Mouse (Mus musculus) lung, adult 2 months (tissue): ENCODE measurements around the gene Hoxc5.

Experiments
- CTCF ChIP-seq: fragments of 200-500 bp; IDR thresholded peaks from 2 replicates; pipeline ENCODE4 v1.5.1; 2011; ENCODE audit warnings: mild to moderate bottlenecking, low read length, control low read depth; ENCODE audit not compliant: insufficient read depth
- POLR2A ChIP-seq: fragments of 200-500 bp; IDR thresholded peaks from 2 replicates; pipeline ENCODE4 v1.6.1; 2011; ENCODE audit warnings: low read depth, mild to moderate bottlenecking, control low read depth, low read length, borderline replicate concordance; ENCODE audit errors: extremely low read depth

DNA sequence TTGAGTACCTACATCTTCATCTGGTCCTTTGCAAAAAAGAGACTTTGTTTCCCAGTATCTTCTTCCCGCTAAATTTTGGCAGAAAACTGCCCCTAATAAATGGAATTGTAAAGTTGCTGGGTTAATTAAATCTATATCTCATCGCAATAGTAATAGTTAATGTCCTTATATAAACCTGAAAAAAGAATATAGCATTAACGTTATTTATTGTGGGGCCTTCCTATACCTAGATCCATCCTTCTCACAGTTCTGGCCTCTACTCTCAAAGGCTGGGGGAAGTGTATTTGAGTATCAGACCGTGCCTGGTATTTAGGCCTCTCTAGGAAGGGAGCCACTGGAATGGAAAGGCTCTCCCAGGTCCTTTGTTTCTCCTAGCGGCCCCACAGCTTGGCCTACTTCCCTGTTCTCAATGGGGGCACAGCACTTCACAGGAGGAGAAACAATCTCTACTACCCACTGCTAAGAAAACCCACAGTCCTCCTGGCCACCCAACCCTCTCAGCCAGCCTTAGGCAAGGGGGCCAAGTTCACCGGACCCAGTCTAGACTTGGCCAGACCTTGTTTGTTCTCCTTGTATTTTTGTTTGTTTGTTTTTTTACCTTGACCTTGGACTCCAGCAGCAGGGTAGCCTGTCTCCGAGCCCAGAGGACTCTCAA is 48.5 kb upstream of the Hoxc5 start:
- TF ChIP-seq CTCF (no peak), POLR2A (no peak)
